Mouse (Mus musculus): ENCODE data around the gene Tmem170.

DNA sequence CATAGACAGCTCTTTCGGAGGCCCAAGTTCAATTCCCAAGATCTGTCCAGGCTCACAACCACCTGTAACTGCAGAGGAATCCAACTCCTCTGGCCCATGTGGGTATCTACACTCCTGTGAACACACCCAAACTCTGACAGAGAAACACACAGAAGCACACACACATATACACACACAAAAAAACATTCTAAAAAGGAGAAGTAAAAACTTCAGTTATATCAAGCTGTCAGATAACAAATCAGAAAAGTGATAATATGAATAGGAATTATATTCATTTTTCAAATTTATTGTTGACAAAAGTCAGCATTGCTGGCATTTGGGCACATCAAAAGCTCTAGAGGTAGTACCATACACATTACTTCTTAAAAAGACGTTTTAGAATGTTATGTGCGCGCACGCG, 29.8 kb downstream of the Tmem170 start:
- TF ChIP-seq POLR2A (IDR thresholded peaks at IDR 0.05; ENCODE audit: borderline replicate concordance, low read depth, low read length) (no peak), CTCF (IDR thresholded peaks at IDR 0.05; ENCODE audit: low read depth, low read length) (no peak)
